Mouse (Mus musculus) embryonic facial prominence, embryonic 15.5 days (tissue): ENCODE measurements around the gene Fads3. TPM values are rescaled to one million over a fixed set of nuclear protein-coding genes. Genes with fewer than 3 reads are reported as not detected.

Experiments used
- ATAC-seq: fragments of 200-750 bp; cut with Nextera tagmentation; 2 replicates; pipeline ENCODE4 v1.8.0; 2017; ENCODE audit warnings: low read depth, moderate TSS enrichment; ENCODE audit not compliant: insufficient number of reproducible peaks, low FRiP score, low TSS enrichment
- H3K27ac ChIP-seq: fragments of 300-500 bp; sonication (generic); replicated peaks from 2 replicates; pipeline ENCODE4 v1.5.1; 2015; ENCODE audit warnings: mild to moderate bottlenecking, inconsistent platforms
- H3K27me3 ChIP-seq: fragments of 300-500 bp; sonication (generic); 2 replicates; pipeline ENCODE4 v1.6.1; 2015; ENCODE audit warnings: inconsistent platforms
- H3K36me3 ChIP-seq: fragments of 300-500 bp; sonication (generic); 2 replicates; pipeline ENCODE4 v1.6.1; 2015; ENCODE audit warnings: mild to moderate bottlenecking, inconsistent platforms
- H3K4me1 ChIP-seq: fragments of 300-500 bp; sonication (generic); 2 replicates; pipeline ENCODE4 v1.6.1; 2015; ENCODE audit warnings: inconsistent platforms
- H3K4me2 ChIP-seq: fragments of 300-500 bp; sonication (generic); replicated peaks from 2 replicates; pipeline ENCODE4 v1.6.1; 2015; ENCODE audit warnings: mild to moderate bottlenecking, inconsistent platforms
- H3K4me3 ChIP-seq: fragments of 300-500 bp; sonication (generic); replicated peaks from 2 replicates; pipeline ENCODE4 v1.5.1; 2015; ENCODE audit warnings: mild to moderate bottlenecking, inconsistent platforms
- H3K9ac ChIP-seq: fragments of 300-500 bp; sonication (generic); 2 replicates; pipeline ENCODE4 v1.6.1; 2015; ENCODE audit warnings: inconsistent platforms
- H3K9me3 ChIP-seq: fragments of 300-500 bp; sonication (generic); replicated peaks from 2 replicates; pipeline ENCODE4 v1.6.1; 2016; ENCODE audit warnings: inconsistent platforms
- WGBS: fragments of 180-500 bp; shearing (Covaris S2); methylation state at CpG from one replicate; pipeline ENCODE4 v1.1.7; 2015; 5-methylcytosine and 5-hydroxymethylcytosine counted together
- polyA plus RNA-seq: library from polyadenylated mRNA; unstranded; fragments of >200 nt; fragmentation: Nextera tagmentation; extraction: Ambion mirVana; gene quantifications from 2 replicates; pipeline ENCODE4 v1.2.1, GENCODE M21; 2015

The Fads3 gene
- polyA plus RNA-seq, 1 experiment from 2014 or later, result 16.4 TPM

GRCm38 (mm10) chr19:10078392-10078791 is 37.0 kb downstream of the Fads3 start:
- Histone ChIP-seq H3K36me3 (peaks cover 86% of the 10 kb centered on the region), H3K9me3 (no peaks in the 10 kb centered on the region), H3K4me2 (no peak overlapping the region), H3K4me3 (no peak overlapping the region), H3K9ac (no peak overlapping the region), H3K27me3 (no peaks in the 10 kb centered on the region), H3K27ac (no peak overlapping the region), H3K4me1 (no peaks in the 10 kb centered on the region)
- ATAC-seq, result no peak
- 68% methylated on average over 6 of the region's 6 CpGs for WGBS

DNA sequence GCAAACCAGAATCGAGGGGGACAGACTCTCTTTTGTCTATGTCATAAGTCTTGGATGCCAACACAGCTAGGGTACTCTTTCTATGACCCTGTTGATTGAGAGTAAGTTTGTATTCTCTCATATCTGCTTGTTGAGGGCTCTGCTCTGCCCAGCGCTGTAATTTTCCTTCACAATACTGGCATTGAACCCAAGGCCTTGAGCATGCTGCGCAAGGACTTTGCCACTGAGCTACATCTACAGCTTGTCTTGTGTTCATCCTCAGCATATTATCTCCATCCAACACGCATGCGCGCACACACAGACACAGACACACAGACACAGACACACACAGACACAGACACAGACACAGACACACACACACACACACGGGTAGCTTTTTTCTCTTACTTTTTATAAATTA is 39.0 kb downstream of the Fads3 start:
- Histone ChIP-seq H3K9me3 (no peaks in the 10 kb centered on the region), H3K36me3 (peaks cover 79% of the 10 kb centered on the region), H3K9ac (no peak overlapping the region), H3K4me3 (no peak overlapping the region), H3K27ac (no peak overlapping the region), H3K27me3 (no peaks in the 10 kb centered on the region), H3K4me2 (no peak overlapping the region), H3K4me1 (no peaks in the 10 kb centered on the region)
- ATAC-seq, result no peak
- 94% methylated on average over 7 of the region's 7 CpGs for WGBS

GRCm38 (mm10) chr19:10082105-10082504 is 40.7 kb downstream of the Fads3 start:
- Histone ChIP-seq H3K4me1 (no peaks in the 10 kb centered on the region), H3K4me3 (no peak overlapping the region), H3K27me3 (no peaks in the 10 kb centered on the region), H3K9ac (no peak overlapping the region), H3K4me2 (no peak overlapping the region), H3K27ac (no peak overlapping the region), H3K36me3 (peaks cover 78% of the 10 kb centered on the region), H3K9me3 (no peaks in the 10 kb centered on the region)
- WGBS, result 77% methylated on average over 3 of the region's 3 CpGs
- no peak for ATAC-seq

- H3K4me1 ChIP-seq, result no peaks in the 10 kb centered on the region
- no peak overlapping the region for H3K4me2 ChIP-seq
- H3K4me3 ChIP-seq, result no peak overlapping the region
- H3K36me3 ChIP-seq, result peaks cover 78% of the 10 kb centered on the region
- no peak overlapping the region for H3K27ac ChIP-seq
- ATAC-seq, result no peak
- 81% methylated on average over 9 of the region's 9 CpGs for WGBS
- no peaks in the 10 kb centered on the region for H3K27me3 ChIP-seq
- H3K9ac ChIP-seq, result no peak overlapping the region
- no peaks in the 10 kb centered on the region for H3K9me3 ChIP-seq
Measured at GRCm38 (mm10) chr19:10085454-10085853, 44.1 kb downstream of the Fads3 start.

DNA sequence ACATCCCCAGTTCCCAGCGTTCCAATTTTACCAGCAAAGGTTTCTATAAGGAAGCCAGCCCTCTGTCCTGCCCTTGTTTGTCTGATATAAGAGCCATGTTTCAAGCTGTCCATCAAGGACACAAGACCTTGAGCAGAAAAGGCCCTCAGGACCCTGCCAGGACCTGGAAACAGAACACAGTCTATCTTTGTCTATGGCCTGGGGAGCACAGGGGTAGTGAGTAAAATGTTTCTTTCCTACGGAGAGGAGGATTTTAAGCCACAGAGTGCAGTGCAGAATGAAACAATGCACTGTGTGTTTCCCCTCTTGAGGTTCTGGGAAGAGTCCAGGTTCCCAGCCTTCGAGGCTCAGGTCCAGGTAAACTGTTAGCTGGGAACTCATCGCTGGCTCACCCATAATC is 45.6 kb downstream of the Fads3 start:
- no peaks in the 10 kb centered on the region for H3K27me3 ChIP-seq
- no peak for ATAC-seq
- no peak overlapping the region for H3K9ac ChIP-seq
- WGBS, result 89% methylated on average over 4 of the region's 4 CpGs
- no peaks in the 10 kb centered on the region for H3K4me1 ChIP-seq
- H3K27ac ChIP-seq, result no peak overlapping the region
- no peaks in the 10 kb centered on the region for H3K9me3 ChIP-seq
- H3K4me3 ChIP-seq, result no peak overlapping the region
- H3K4me2 ChIP-seq, result no peak overlapping the region
- peaks cover 77% of the 10 kb centered on the region for H3K36me3 ChIP-seq

DNA sequence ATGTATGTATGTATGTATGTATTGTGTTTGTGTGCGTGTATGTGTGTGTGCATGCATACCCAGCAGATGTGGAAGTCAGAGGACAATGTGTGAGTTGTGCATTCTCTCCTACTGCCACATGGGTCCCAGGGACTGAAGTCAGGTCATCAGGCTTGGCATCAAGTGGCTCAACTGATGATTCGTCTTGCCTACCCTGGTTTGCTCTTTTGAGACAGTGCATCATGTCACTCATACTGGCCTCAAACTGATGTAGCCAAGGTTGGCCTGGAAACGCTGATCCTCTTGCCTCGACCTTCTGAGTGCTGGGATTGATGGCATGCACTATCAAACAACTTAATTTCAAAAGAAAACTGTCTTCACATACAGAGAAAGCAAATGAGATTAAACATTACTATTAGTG is 52.5 kb downstream of the Fads3 start:
- Histone ChIP-seq H3K4me1 (0 out of 2 replicates have a peak, but pooled peaks cover 9% of the 10 kb centered on the region), H3K4me2 (no peak overlapping the region), H3K4me3 (no peak overlapping the region), H3K27me3 (no peaks in the 10 kb centered on the region), H3K36me3 (peaks cover 33% of the 10 kb centered on the region), H3K27ac (no peak overlapping the region), H3K9ac (no peak overlapping the region), H3K9me3 (no peaks in the 10 kb centered on the region)
- WGBS, result 84% methylated on average over 4 of the region's 4 CpGs
- no peak for ATAC-seq

DNA sequence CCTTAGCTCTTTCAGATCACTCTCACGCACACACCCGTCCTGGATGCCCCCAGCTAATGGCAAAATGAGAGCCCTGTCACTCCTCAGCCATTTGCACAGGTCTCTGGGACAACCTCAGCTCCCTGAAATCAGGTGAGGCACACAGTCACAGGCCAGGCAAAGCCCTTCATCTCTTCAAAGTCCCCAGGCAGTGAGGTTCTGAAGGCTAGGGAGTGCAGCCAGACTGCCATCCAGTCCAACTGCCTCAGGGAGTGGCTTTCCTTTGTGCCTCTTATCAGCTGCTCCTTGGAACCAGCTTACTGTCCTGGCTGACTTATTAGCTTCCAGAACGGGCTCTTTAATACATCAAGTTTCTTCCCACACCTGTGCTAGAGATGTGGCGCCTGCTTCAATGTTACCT is 53.3 kb downstream of the Fads3 start:
- no peaks in the 10 kb centered on the region for H3K9me3 ChIP-seq
- no peak overlapping the region for H3K27ac ChIP-seq
- no peak overlapping the region for H3K4me3 ChIP-seq
- H3K4me2 ChIP-seq, result no peak overlapping the region
- H3K27me3 ChIP-seq, result no peaks in the 10 kb centered on the region
- H3K4me1 ChIP-seq, result peaks cover 17% of the 10 kb centered on the region
- H3K36me3 ChIP-seq, result peaks cover 25% of the 10 kb centered on the region
- H3K9ac ChIP-seq, result no peak overlapping the region
- no peak for ATAC-seq
- WGBS, result 82% methylated on average over 4 of the region's 4 CpGs

- Histone ChIP-seq H3K4me2 (no peak overlapping the region), H3K4me1 (peaks cover 33% of the 10 kb centered on the region), H3K9ac (no peak overlapping the region), H3K27ac (no peak overlapping the region), H3K27me3 (no peaks in the 10 kb centered on the region), H3K4me3 (no peak overlapping the region), H3K9me3 (no peaks in the 10 kb centered on the region), H3K36me3 (peaks cover 9% of the 10 kb centered on the region; the same call in 1 of the 2 replicates)
- WGBS, result 84% methylated on average over 2 of the region's 2 CpGs
- no peak for ATAC-seq
Measured at GRCm38 (mm10) chr19:10096371-10096876, 55.1 kb downstream of the Fads3 start.

GRCm38 (mm10) chr19:10097826-10098225 is 56.5 kb downstream of the Fads3 start:
- Histone ChIP-seq H3K4me2 (no peak overlapping the region), H3K9me3 (no peaks in the 10 kb centered on the region), H3K9ac (no peak overlapping the region), H3K4me3 (no peak overlapping the region), H3K27ac (no peak overlapping the region), H3K4me1 (peaks cover 39% of the 10 kb centered on the region), H3K36me3 (peaks cover 3% of the 10 kb centered on the region; the same call in 1 of the 2 replicates), H3K27me3 (no peaks in the 10 kb centered on the region)
- no peak for ATAC-seq
- 74% methylated on average over 5 of the region's 5 CpGs for WGBS

- Histone ChIP-seq H3K9ac (peak overlapping the region; percentile 59), H3K36me3 (no peaks in the 10 kb centered on the region; the same call in 1 of the 2 replicates), H3K27me3 (no peaks in the 10 kb centered on the region), H3K4me1 (peaks cover 39% of the 10 kb centered on the region), H3K4me3 (peak overlapping the region; percentile 77), H3K9me3 (no peaks in the 10 kb centered on the region), H3K4me2 (peak overlapping the region; percentile 74), H3K27ac (peak overlapping the region; percentile 89)
- peak; percentile 44 for ATAC-seq
- WGBS, result under 1% methylated on average over 21 of the region's 21 CpGs
Measured at GRCm38 (mm10) chr19:10100631-10101071, 59.3 kb downstream of the Fads3 start.

DNA sequence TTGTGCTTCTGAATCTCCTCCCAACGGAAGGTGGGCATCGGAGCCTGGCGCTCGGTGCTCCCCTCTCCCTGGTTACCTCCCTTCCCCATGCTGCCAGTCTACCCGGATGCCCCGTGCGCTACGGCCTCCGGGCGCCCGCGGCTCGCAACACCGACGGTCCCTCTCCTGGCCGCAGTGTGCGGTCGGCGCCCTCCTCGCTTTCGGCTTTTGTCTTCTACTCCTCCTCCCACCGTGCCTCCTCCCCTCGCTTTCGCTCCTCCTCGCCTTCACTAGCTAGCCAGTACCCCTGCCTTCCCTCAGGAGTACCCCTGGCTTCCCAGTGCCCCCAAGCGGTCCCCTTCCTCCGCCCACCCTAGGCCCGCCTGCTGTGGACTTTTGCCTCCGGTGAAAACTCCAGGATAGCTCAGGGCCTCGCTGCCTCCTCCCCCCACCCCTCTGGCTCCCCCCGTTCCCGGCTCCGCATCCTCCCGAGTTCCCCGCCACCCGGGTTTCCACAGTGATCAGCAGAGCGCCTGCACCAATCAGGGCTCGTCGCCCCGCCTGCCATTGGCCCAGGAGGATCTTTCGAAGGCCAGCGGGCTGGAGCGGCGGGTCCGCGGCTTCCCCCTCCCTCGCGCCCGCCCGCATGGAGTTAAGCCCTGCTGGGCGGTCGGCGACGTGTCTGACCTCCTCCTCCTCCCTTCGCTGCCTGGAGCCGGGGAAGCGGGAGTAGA is 60.1 kb downstream of the Fads3 start, which contains the start of gene Fads2:
Gene Fads2 (minus strand): TSS at position 406 of the 713 bp plus-strand sequence.
- peak within 1 kb of the TSS; percentile 74 for H3K4me2 ChIP-seq
- H3K9ac ChIP-seq, result peak within 1 kb of the TSS; percentile 59
- H3K27me3 ChIP-seq, result no peaks in the 10 kb centered on the region
- peak; percentile 94 for ATAC-seq
- H3K27ac ChIP-seq, result peak within 1 kb of the TSS; percentile 89
- WGBS, result under 1% methylated on average over 56 of the region's 57 CpGs
- no peaks in the 10 kb centered on the region for H3K9me3 ChIP-seq
- no peaks in the 10 kb centered on the region; the same call in 1 of the 2 replicates for H3K36me3 ChIP-seq
- H3K4me3 ChIP-seq, result peak within 1 kb of the TSS; percentile 77
- H3K4me1 ChIP-seq, result peaks cover 39% of the 10 kb centered on the region
